12 mouse cellular contexts compared by ENCODE assay signal in genomic region chr2:178546353-178546720, GRCm38 (mm10).
"Had no signal": no experiment of that assay in that cellular context is flagged by ENCODE, and none has a peak within 500 bp of the region (broad histone marks: within the 10 kb centered on the region; RNA-seq: fewer than 3 reads in every experiment).

No protein-coding gene starts in this region.

- H3K4me2 ChIP-seq: kidney, embryonic 15.5 days; lung, embryonic 15.5 days; midbrain, embryonic 13.5 days had no signal

- H3K9me3 ChIP-seq: kidney, embryonic 15.5 days; lung, embryonic 15.5 days; megakaryocyte, embryonic 14.5 days; midbrain, embryonic 10.5 days; midbrain, embryonic 13.5 days had no signal

- ATAC-seq: intestine, postnatal 0 days had no signal

- H3K4me3 ChIP-seq: kidney, embryonic 15.5 days; lung, embryonic 15.5 days; megakaryocyte, embryonic 14.5 days; midbrain, embryonic 10.5 days; midbrain, embryonic 13.5 days had no signal

- H3K4me1 ChIP-seq: kidney, embryonic 15.5 days; lung, embryonic 15.5 days had no signal

- H3K27me3 ChIP-seq: kidney, embryonic 15.5 days; lung, embryonic 15.5 days; megakaryocyte, embryonic 14.5 days; midbrain, embryonic 13.5 days had no signal

- DNase-seq: kidney, adult 8-10 months; kidney, postnatal 10 days; kidney, postnatal 4 days; lung, adult 18-20 months; lung, postnatal 10 days had no signal

- H3K36me3 ChIP-seq: kidney, embryonic 15.5 days; lung, embryonic 15.5 days; midbrain, embryonic 10.5 days; midbrain, embryonic 13.5 days had no signal

- H3K27ac ChIP-seq: kidney, embryonic 15.5 days; liver, embryonic 14.5 days; lung, embryonic 15.5 days; midbrain, embryonic 13.5 days had no signal

- H3K9ac ChIP-seq: kidney, embryonic 15.5 days; liver, embryonic 14.5 days; lung, embryonic 15.5 days had no signal
